Mouse (Mus musculus): ENCODE results near the gene Hectd3. TPM values are rescaled to one million over a fixed set of nuclear protein-coding genes. Genes with fewer than 3 reads are reported as not detected.

The Hectd3 gene
- polyA plus RNA-seq, 1 experiment from 2014 or later, result 10.8 TPM

DNA sequence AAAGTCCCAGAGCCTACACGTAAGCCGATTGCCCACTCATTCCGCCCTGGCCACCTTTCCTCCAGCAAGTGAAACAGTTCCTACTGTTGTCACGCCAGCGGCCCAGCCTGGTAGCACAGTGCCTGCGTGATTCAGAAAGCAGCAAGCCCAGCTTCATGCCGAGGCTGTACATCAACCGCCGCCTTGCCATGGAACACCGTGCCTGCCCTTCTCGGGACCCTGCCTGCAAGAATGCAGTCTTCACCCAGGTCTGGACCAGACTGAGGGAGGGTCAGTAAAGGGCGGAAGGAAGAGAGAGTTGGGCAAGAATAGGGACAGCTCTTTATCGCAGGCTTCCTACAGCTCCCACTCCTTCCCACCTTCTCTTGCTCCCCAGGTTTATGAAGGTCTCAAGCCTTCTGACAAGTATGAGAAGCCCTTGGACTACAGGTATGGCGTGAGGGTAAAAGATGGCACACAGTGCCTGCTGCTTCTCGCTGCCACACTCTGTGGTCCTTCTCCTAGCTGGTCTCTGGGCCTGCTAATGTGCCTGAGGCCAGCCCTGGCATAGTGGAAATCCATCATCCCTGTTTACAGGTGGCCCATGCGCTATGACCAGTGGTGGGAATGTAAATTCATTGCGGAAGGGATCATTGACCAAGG is 4.5 kb downstream of the Hectd3 start:
- 91% methylated on average over 17 of the region's 17 CpGs for WGBS
- H3K36me3 ChIP-seq, result peaks cover 42% of the 10 kb centered on the region

DNA sequence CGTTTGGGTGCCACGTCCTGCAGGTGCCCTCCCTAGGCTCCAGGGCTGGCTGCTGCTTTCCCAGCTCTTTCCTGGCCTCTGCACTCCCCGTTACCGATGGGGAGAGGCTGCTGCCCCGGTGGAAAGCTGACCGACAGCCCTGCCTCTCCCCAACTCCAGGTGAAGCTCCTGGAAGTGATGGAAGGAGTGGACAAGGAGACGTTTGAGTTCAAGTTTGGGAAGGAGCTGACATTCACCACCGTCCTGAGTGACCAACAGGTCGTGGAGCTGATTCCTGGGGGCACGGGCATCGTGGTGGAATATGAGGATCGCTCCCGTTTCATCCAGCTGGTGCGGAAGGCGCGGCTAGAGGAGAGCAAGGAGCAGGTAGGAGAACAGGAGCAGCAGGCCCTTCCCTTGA is 6.8 kb downstream of the Hectd3 start:
- H3K27me3 ChIP-seq, result no peaks in the 10 kb centered on the region
- WGBS, result 89% methylated on average over 16 of the region's 16 CpGs
- H3K9ac ChIP-seq (replicated peaks), result no peak overlapping the region
- no peak overlapping the region for H3K4me3 ChIP-seq (replicated peaks)
- ATAC-seq (ENCODE audit: insufficient number of reproducible peaks, insufficient read depth, low FRiP score, low TSS enrichment, low read depth), result no peak
- no peaks in the 10 kb centered on the region for H3K9me3 ChIP-seq
- H3K36me3 ChIP-seq, result peaks cover 42% of the 10 kb centered on the region
- peaks cover 7% of the 10 kb centered on the region; the same call in 1 of the 2 replicates for H3K4me1 ChIP-seq (replicated peaks)
- no peak overlapping the region for H3K27ac ChIP-seq
- no peak overlapping the region for H3K4me2 ChIP-seq

More for the DNA sequence above, 4.5 kb downstream of the Hectd3 start:
- H3K9me3 ChIP-seq, result no peaks in the 10 kb centered on the region
- H3K4me2 ChIP-seq, result no peak overlapping the region
- H3K9ac ChIP-seq (replicated peaks), result no peak overlapping the region
- no peak for ATAC-seq (ENCODE audit: insufficient number of reproducible peaks, insufficient read depth, low FRiP score, low TSS enrichment, low read depth)
- H3K4me3 ChIP-seq (replicated peaks), result no peak overlapping the region
- H3K27ac ChIP-seq, result no peak overlapping the region
- H3K4me1 ChIP-seq (replicated peaks), result peaks cover 17% of the 10 kb centered on the region
- peaks cover 6% of the 10 kb centered on the region; the same call in 1 of the 2 replicates for H3K27me3 ChIP-seq

DNA sequence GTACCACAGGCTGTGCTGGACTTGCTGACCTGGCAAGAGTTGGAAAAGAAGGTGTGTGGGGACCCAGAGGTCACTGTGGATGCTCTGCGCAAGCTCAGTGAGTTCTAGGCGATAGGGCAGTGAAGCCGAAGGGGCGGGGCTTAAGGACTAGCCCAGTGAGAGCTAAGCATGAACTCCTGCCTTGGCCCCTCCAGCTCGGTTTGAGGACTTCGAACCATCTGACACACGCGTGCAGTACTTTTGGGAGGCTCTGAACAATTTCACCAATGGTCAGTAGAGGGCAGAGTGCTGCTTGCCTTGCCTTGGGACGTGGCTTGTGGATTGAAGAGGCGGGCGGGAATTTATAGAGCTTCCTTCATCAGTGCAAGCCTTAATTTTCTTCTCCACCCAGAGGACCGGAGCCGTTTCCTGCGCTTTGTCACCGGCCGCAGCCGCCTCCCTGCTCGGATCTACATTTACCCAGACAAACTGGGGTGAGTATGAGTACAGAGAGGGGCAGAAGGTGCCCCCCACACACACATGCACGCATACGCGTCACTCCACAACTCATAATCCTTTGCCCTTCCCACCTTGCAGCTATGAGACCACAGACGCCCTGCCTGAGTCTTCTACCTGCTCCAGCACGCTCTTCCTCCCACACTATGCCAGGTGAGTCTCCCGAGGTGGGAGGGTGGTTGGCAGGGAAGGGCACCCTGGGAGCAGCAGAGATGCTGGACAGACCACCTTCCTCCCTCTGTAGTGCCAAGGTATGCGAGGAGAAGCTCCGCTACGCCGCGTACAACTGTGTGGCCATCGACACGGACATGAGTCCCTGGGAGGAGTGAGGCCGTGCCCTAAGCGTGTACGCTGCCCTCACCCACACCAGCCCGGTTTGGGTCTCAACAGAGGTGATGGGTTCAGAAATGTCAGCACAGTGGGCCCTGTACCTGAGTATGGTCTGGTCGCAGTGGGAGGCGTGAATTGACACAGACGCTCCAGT is 7.7 kb downstream of the Hectd3 start:
- 54% methylated on average over 38 of the region's 38 CpGs for whole genome bisulfite sequencing
- Histone ChIP-seq H3K4me1 (replicated peaks) (peaks cover 7% of the 10 kb centered on the region; the same call in 1 of the 2 replicates), H3K4me2 (peak overlapping the region; percentile 35; the same call in 1 of the 2 replicates), H3K9me3 (no peaks in the 10 kb centered on the region), H3K27ac (no peak overlapping the region), H3K36me3 (peaks cover 42% of the 10 kb centered on the region), H3K9ac (replicated peaks) (peak overlapping the region; percentile 23; the same call in 1 of the 2 replicates), H3K27me3 (no peaks in the 10 kb centered on the region), H3K4me3 (replicated peaks) (no peak overlapping the region)
- peak; percentile 34; the same call in 1 of the 2 replicates for ATAC-seq (ENCODE audit: insufficient number of reproducible peaks, insufficient read depth, low FRiP score, low TSS enrichment, low read depth)

DNA sequence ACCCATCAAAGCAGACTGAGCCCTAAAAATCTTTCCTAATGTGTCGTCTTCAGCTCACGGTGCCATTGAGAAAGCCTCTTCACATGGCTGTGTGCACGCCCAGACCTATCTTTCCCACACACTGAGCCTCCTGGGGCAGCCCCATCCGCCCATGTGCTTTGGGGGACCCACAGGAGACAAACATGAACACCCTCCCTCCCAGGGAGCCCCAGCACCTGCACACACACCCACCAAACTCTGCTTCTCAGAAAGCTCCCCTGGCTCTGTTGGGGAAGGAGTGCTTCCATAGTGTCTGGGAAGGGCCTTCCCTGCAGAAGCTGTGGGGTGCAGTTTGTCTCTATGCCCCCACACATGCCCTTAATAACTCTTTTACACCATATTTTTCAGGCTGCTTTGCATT is 9.5 kb downstream of the Hectd3 start:
- H3K27me3 ChIP-seq, result no peaks in the 10 kb centered on the region
- H3K4me1 ChIP-seq (replicated peaks), result peaks cover 7% of the 10 kb centered on the region; the same call in 1 of the 2 replicates
- WGBS, result 81% methylated on average over 4 of the region's 4 CpGs
- no peak overlapping the region for H3K9ac ChIP-seq (replicated peaks)
- no peak overlapping the region for H3K4me2 ChIP-seq
- no peak overlapping the region for H3K27ac ChIP-seq
- ATAC-seq (ENCODE audit: insufficient number of reproducible peaks, insufficient read depth, low FRiP score, low TSS enrichment, low read depth), result no peak
- no peak overlapping the region for H3K4me3 ChIP-seq (replicated peaks)
- H3K36me3 ChIP-seq, result peaks cover 29% of the 10 kb centered on the region
- no peaks in the 10 kb centered on the region for H3K9me3 ChIP-seq

DNA sequence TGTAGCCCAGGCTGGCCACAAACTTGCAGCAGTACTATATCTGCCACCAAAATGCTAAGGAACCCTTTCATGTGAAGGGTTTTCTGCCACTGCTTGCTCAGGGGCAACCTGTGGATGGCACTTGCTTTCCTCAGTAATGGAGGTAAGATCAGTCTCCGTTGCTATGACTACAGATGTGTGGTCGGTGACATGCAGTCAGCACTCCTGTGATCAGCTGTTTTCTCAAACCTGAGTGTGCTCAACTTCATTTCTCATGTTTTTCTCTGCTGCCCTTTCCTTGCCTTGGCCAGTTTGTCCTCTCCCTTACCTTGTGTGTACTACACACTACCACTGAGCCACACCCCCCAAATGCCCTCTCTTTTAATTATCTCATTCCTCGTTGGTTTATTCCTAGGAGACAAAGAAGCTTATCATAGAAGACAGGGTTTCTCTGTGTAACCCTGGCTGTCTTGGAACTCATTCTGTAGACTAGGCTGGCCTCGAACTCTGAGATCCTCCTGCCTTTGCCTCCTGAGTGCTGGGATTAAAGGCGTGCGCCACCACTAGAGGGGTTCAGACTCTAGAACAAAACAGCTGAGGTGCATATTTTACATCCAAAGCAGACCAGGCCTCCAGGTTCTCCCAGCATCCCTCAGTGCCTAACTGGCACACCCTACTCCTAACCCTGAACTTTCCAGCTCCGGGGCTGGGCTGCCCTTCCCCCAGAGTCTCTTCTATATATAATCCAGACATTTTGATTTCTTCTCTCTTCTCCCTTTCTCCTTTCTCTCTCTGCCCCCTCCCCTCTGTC is 10.7 kb downstream of the Hectd3 start:
- Histone ChIP-seq H3K27ac (no peak overlapping the region), H3K4me3 (replicated peaks) (no peak overlapping the region), H3K27me3 (no peaks in the 10 kb centered on the region), H3K4me1 (replicated peaks) (peaks cover 7% of the 10 kb centered on the region; the same call in 1 of the 2 replicates), H3K9me3 (no peaks in the 10 kb centered on the region), H3K4me2 (no peak overlapping the region), H3K36me3 (peaks cover 20% of the 10 kb centered on the region), H3K9ac (replicated peaks) (no peak overlapping the region)
- no peak for ATAC-seq (ENCODE audit: insufficient number of reproducible peaks, insufficient read depth, low FRiP score, low TSS enrichment, low read depth)
- 76% methylated on average over 7 of the region's 7 CpGs for WGBS

DNA sequence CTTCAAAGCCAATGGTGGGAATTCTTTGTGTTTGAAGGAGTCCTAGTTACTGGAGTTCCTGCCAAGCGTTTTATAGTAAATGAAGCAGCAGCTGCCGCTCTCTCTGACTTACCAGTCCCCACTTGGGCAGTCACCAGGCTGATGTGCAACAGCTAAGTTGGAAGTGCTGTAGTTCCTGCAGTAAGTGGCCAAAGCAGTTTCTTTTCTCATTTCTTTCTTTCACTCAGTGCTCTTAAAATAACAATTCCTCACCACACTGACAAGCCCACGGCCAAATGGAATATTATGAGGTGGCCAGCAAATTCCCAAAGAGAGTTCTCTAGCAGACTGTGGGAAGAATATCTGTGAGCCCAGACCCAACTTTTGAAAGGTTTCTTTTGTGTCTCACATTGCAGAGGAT is 11.9 kb downstream of the Hectd3 start:
- H3K4me1 ChIP-seq (replicated peaks), result peaks cover 7% of the 10 kb centered on the region; the same call in 1 of the 2 replicates
- H3K27me3 ChIP-seq, result no peaks in the 10 kb centered on the region
- H3K9me3 ChIP-seq, result no peaks in the 10 kb centered on the region
- no peak overlapping the region for H3K27ac ChIP-seq
- peaks cover 15% of the 10 kb centered on the region; the same call in 1 of the 2 replicates for H3K36me3 ChIP-seq
- no peak for ATAC-seq (ENCODE audit: insufficient number of reproducible peaks, insufficient read depth, low FRiP score, low TSS enrichment, low read depth)
- WGBS, result 65% methylated on average over 3 of the region's 3 CpGs
- no peak overlapping the region for H3K9ac ChIP-seq (replicated peaks)
- H3K4me2 ChIP-seq, result no peak overlapping the region
- H3K4me3 ChIP-seq (replicated peaks), result no peak overlapping the region

DNA sequence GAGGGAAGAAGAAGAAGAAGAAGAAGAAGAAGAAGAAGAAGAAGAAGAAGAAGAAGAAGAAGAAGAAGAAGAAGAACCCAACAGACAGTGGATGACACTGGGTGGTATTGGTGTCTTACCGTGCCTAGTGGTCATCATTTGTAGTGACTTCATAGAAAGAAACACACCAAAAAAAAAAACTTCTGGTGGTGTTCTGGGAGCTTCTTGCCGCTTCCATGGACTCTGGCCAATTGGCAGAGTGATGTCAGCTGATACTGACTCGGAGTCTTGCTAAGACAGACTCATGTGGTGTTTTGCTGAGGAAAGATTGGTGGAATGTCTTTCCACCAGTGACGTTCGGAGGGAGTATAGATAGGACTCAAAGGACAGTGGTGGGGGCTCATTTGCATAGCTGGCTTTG is 15.1 kb downstream of the Hectd3 start:
- Histone ChIP-seq H3K4me1 (replicated peaks) (no peaks in the 10 kb centered on the region), H3K4me3 (replicated peaks) (no peak overlapping the region), H3K4me2 (no peak overlapping the region), H3K27ac (no peak overlapping the region), H3K9me3 (no peaks in the 10 kb centered on the region), H3K9ac (replicated peaks) (no peak overlapping the region), H3K36me3 (no peaks in the 10 kb centered on the region), H3K27me3 (no peaks in the 10 kb centered on the region)
- no peak for ATAC-seq (ENCODE audit: insufficient number of reproducible peaks, insufficient read depth, low FRiP score, low TSS enrichment, low read depth)
- 88% methylated on average over 5 of the region's 5 CpGs for WGBS

DNA sequence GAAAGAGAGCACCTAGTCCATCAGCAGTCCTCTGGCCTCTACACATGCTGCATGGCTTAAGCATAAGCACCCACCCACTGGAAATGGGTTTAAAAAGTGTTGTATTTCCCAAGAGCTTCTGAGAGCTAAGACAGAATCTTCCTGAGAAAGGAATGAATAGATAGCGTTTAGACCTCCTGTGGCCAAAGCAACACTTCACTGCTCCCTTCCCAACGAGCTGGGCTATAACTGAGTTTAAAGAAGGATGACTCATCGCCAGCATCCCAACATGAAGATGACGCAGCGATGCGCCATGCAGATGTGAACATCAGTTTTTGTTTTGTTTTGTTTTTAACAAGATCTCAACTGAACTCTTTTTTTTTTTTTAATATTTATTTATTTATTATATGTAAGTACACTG is 18.5 kb downstream of the Hectd3 start:
- Histone ChIP-seq H3K27ac (no peak overlapping the region), H3K4me1 (replicated peaks) (no peaks in the 10 kb centered on the region), H3K36me3 (no peaks in the 10 kb centered on the region), H3K4me2 (no peak overlapping the region), H3K9ac (replicated peaks) (no peak overlapping the region), H3K27me3 (no peaks in the 10 kb centered on the region), H3K9me3 (no peaks in the 10 kb centered on the region), H3K4me3 (replicated peaks) (no peak overlapping the region)
- 88% methylated on average over 6 of the region's 6 CpGs for WGBS
- ATAC-seq (ENCODE audit: insufficient number of reproducible peaks, insufficient read depth, low FRiP score, low TSS enrichment, low read depth), result no peak

DNA sequence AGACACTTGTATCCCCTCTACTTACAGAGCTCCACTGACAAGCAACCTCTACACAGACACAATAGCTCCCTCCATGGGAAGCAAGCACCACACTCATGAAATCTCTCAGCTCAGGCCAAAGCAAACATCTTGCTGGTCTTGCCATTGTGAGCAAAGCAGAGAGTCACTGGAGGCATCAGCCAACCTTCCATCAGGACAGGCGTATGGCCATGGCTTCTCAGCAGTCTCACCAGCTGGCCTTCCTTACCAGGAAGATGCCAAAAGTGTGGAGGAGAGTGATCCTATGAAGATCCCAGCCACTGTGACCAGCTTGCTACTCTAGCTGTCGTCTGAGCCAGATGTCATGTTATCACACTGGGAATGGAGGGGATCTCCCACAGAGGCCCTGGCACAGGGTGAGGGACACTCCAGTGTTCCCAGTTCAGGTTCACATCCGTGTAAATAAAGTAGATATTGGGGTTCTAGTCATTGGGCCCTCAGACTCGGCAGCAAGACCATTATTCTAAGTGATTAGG is 19.8 kb downstream of the Hectd3 start:
- no peak for ATAC-seq (ENCODE audit: insufficient number of reproducible peaks, insufficient read depth, low FRiP score, low TSS enrichment, low read depth)
- H3K27me3 ChIP-seq, result no peaks in the 10 kb centered on the region
- no peak overlapping the region for H3K9ac ChIP-seq (replicated peaks)
- no peak overlapping the region for H3K4me2 ChIP-seq
- no peak overlapping the region for H3K27ac ChIP-seq
- H3K9me3 ChIP-seq, result no peaks in the 10 kb centered on the region
- peaks cover 2% of the 10 kb centered on the region; the same call in 1 of the 2 replicates for H3K4me1 ChIP-seq (replicated peaks)
- H3K36me3 ChIP-seq, result no peaks in the 10 kb centered on the region
- 58% methylated on average over 4 of the region's 4 CpGs for WGBS
- H3K4me3 ChIP-seq (replicated peaks), result no peak overlapping the region

DNA sequence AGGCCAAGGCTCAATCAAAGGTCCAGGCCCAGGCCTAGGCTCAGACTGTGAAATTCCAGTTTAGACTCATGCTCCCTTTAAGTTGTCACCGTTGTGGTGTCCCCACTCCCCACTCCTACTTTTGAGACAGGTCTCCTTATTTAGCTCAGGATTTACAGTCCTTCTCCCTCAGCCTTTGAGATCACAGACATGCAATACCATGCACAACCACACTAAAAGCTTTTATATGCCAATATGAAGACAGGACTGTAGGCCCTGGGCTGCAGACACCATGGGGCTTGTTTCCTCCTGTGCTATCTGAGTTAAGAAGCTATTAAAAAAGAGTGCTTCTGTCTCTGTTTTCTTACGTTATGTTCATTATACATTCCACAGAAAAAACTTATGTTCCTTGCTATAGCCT is 22.6 kb downstream of the Hectd3 start:
- H3K9me3 ChIP-seq, result no peaks in the 10 kb centered on the region
- H3K9ac ChIP-seq (replicated peaks), result no peak overlapping the region
- H3K4me1 ChIP-seq (replicated peaks), result peaks cover 9% of the 10 kb centered on the region
- WGBS, result 78% methylated on average over 2 of the region's 2 CpGs
- no peak overlapping the region for H3K4me3 ChIP-seq (replicated peaks)
- no peak for ATAC-seq (ENCODE audit: insufficient number of reproducible peaks, insufficient read depth, low FRiP score, low TSS enrichment, low read depth)
- peaks cover 9% of the 10 kb centered on the region for H3K36me3 ChIP-seq
- no peak overlapping the region for H3K27ac ChIP-seq
- H3K27me3 ChIP-seq, result no peaks in the 10 kb centered on the region
- no peak overlapping the region for H3K4me2 ChIP-seq
